Mouse (Mus musculus): Measurements from ENCODE around the gene Rbm42. TPM values are rescaled to one million over a fixed set of nuclear protein-coding genes. Genes with fewer than 3 reads are reported as not detected.
A peak's percentile ranks its signal among the peaks of the same experiment; 100 is the strongest.

Gene Rbm42
- total RNA-seq, 4 experiments from 2014 or later, result 57.5 to 68.0 (median 63.6) TPM

GRCm38 (mm10) chr7:30618658-30619057, 31.5 kb downstream of the Rbm42 start:
- DNase-seq (ENCODE audit: low spot score in 2 of 2), result no peak

- DNase-seq (ENCODE audit: low spot score in 2 of 2), result no peak
Observed at GRCm38 (mm10) chr7:30615049-30615760, 34.9 kb downstream of the Rbm42 start.

GRCm38 (mm10) chr7:30614454-30614853, 35.7 kb downstream of the Rbm42 start:
- DNase-seq (ENCODE audit: low spot score in 2 of 2), result no peak

GRCm38 (mm10) chr7:30613529-30614112, 36.5 kb downstream of the Rbm42 start:
- no peak for DNase-seq (ENCODE audit: low spot score in 2 of 2)

GRCm38 (mm10) chr7:30612654-30613402, 37.3 kb downstream of the Rbm42 start, which contains the start of gene Upk1a:
Upk1a (minus strand) TSS chr7:30612847.
- no peak for DNase-seq (ENCODE audit: low spot score in 2 of 2)

- no peak for DNase-seq (ENCODE audit: low spot score in 2 of 2)
Observed at GRCm38 (mm10) chr7:30610043-30610442, 40.1 kb downstream of the Rbm42 start.

GRCm38 (mm10) chr7:30608476-30608875, 41.6 kb downstream of the Rbm42 start:
- no peak for DNase-seq (ENCODE audit: low spot score in 2 of 2)

GRCm38 (mm10) chr7:30607706-30608309, 42.3 kb downstream of the Rbm42 start:
- DNase-seq (ENCODE audit: low spot score in 2 of 2), result no peak

GRCm38 (mm10) chr7:30604944-30605343, 45.2 kb downstream of the Rbm42 start:
- DNase-seq (ENCODE audit: low spot score in 2 of 2), result no peak

- no peak for DNase-seq (ENCODE audit: low spot score in 2 of 2)
Observed at GRCm38 (mm10) chr7:30604424-30604823, 45.7 kb downstream of the Rbm42 start.

GRCm38 (mm10) chr7:30602583-30602982, 47.5 kb downstream of the Rbm42 start:
- no peak for DNase-seq (ENCODE audit: low spot score in 2 of 2)

GRCm38 (mm10) chr7:30600651-30601050, 49.5 kb downstream of the Rbm42 start:
- DNase-seq (ENCODE audit: low spot score in 2 of 2), result no peak

GRCm38 (mm10) chr7:30599933-30600353, 50.2 kb downstream of the Rbm42 start:
- DNase-seq (ENCODE audit: low spot score in 2 of 2), result peak; percentile 75 to 93

GRCm38 (mm10) chr7:30598786-30599185, 51.3 kb downstream of the Rbm42 start, which contains the start of gene Zbtb32:
Zbtb32 (minus strand) TSS chr7:30598909.
- DNase-seq (ENCODE audit: low spot score in 2 of 2), result no peak

- DNase-seq (ENCODE audit: low spot score in 2 of 2), result no peak
Observed at GRCm38 (mm10) chr7:30596811-30597210, 53.3 kb downstream of the Rbm42 start.

GRCm38 (mm10) chr7:30596093-30596492, 54.0 kb downstream of the Rbm42 start:
- DNase-seq (ENCODE audit: low spot score in 2 of 2), result no peak

GRCm38 (mm10) chr7:30594510-30595024, 55.5 kb downstream of the Rbm42 start:
- no peak for DNase-seq (ENCODE audit: low spot score in 2 of 2)

GRCm38 (mm10) chr7:30593579-30594509, 56.3 kb downstream of the Rbm42 start:
- DNase-seq (ENCODE audit: low spot score in 2 of 2), result no peak

- DNase-seq (ENCODE audit: low spot score in 2 of 2), result no peak
Observed at GRCm38 (mm10) chr7:30592772-30593423, 57.2 kb downstream of the Rbm42 start.

- DNase-seq (ENCODE audit: low spot score in 2 of 2), result no peak
Observed at GRCm38 (mm10) chr7:30591605-30591951, 58.5 kb downstream of the Rbm42 start.
